Mouse (Mus musculus) embryonic facial prominence, embryonic 15.5 days (tissue): ENCODE results near the gene Cacna1g. TPM values are rescaled to one million over a fixed set of nuclear protein-coding genes. Genes with fewer than 3 reads are reported as not detected.

Experiments
- ATAC-seq: fragments of 200-750 bp; cut with Nextera tagmentation; 2 replicates; pipeline ENCODE4 v1.8.0; 2017; ENCODE audit warnings: low read depth, moderate TSS enrichment; ENCODE audit not compliant: insufficient number of reproducible peaks, low FRiP score, low TSS enrichment
- H3K27ac ChIP-seq: fragments of 300-500 bp; sonication (generic); replicated peaks from 2 replicates; pipeline ENCODE4 v1.5.1; 2015; ENCODE audit warnings: mild to moderate bottlenecking, inconsistent platforms
- H3K27me3 ChIP-seq: fragments of 300-500 bp; sonication (generic); 2 replicates; pipeline ENCODE4 v1.6.1; 2015; ENCODE audit warnings: inconsistent platforms
- H3K36me3 ChIP-seq: fragments of 300-500 bp; sonication (generic); 2 replicates; pipeline ENCODE4 v1.6.1; 2015; ENCODE audit warnings: mild to moderate bottlenecking, inconsistent platforms
- H3K4me1 ChIP-seq: fragments of 300-500 bp; sonication (generic); 2 replicates; pipeline ENCODE4 v1.6.1; 2015; ENCODE audit warnings: inconsistent platforms
- H3K4me2 ChIP-seq: fragments of 300-500 bp; sonication (generic); replicated peaks from 2 replicates; pipeline ENCODE4 v1.6.1; 2015; ENCODE audit warnings: mild to moderate bottlenecking, inconsistent platforms
- H3K4me3 ChIP-seq: fragments of 300-500 bp; sonication (generic); replicated peaks from 2 replicates; pipeline ENCODE4 v1.5.1; 2015; ENCODE audit warnings: mild to moderate bottlenecking, inconsistent platforms
- H3K9ac ChIP-seq: fragments of 300-500 bp; sonication (generic); 2 replicates; pipeline ENCODE4 v1.6.1; 2015; ENCODE audit warnings: inconsistent platforms
- H3K9me3 ChIP-seq: fragments of 300-500 bp; sonication (generic); replicated peaks from 2 replicates; pipeline ENCODE4 v1.6.1; 2016; ENCODE audit warnings: inconsistent platforms
- WGBS: fragments of 180-500 bp; shearing (Covaris S2); methylation state at CpG from one replicate; pipeline ENCODE4 v1.1.7; 2015; 5-methylcytosine and 5-hydroxymethylcytosine counted together
- polyA plus RNA-seq: library from polyadenylated mRNA; unstranded; fragments of >200 nt; fragmentation: Nextera tagmentation; extraction: Ambion mirVana; gene quantifications from 2 replicates; pipeline ENCODE4 v1.2.1, GENCODE M21; 2015

The Cacna1g gene
- polyA plus RNA-seq = 29.1 and 30.3 TPM in 2 replicates

GRCm38 (mm10) chr11:94473707-94474543 lies at the start of gene Cacna1g:
TSS of gene Cacna1g (minus strand) at chr11:94474198.
- Histone ChIP-seq H3K4me3 (peak within 1 kb of the TSS; percentile 81), H3K9me3 (no peaks in the 10 kb centered on the region), H3K36me3 (no peaks in the 10 kb centered on the region), H3K4me2 (peak within 1 kb of the TSS; percentile 86), H3K27ac (peak within 1 kb of the TSS; percentile 97), H3K4me1 (peaks cover 66% of the 10 kb centered on the region), H3K9ac (peak within 1 kb of the TSS; percentile 92), H3K27me3 (peaks cover 15% of the 10 kb centered on the region)
- WGBS = under 1% methylated on average over 48 of the region's 71 CpGs
- peak; percentile 91 for ATAC-seq

- H3K9ac ChIP-seq = peak within 1 kb of the TSS; percentile 21; the same call in 1 of the 2 replicates
- H3K4me1 ChIP-seq = peaks cover 26% of the 10 kb centered on the region; the same call in 1 of the 2 replicates
- H3K9me3 ChIP-seq = no peaks in the 10 kb centered on the region
- no peak within 1 kb of the TSS for H3K27ac ChIP-seq
- peak within 1 kb of the TSS; percentile 83 for H3K4me2 ChIP-seq
- peak within 1 kb of the TSS; percentile 47 for H3K4me3 ChIP-seq
- no peaks in the 10 kb centered on the region for H3K27me3 ChIP-seq
- no peaks in the 10 kb centered on the region for H3K36me3 ChIP-seq
- 2% methylated on average over 42 of the region's 42 CpGs for WGBS
- ATAC-seq = 0 out of 2 replicates have a peak, but pooled peaks have one; percentile 32
Observed at GRCm38 (mm10) chr11:94521219-94521843, 47.3 kb upstream of the Cacna1g start, which contains the start of gene Mycbpap. TSS of gene Mycbpap (minus strand) at chr11:94521742.

GRCm38 (mm10) chr11:94513452-94513851 lies 39.5 kb upstream of the Cacna1g start:
- H3K9ac ChIP-seq = no peak overlapping the region
- H3K27me3 ChIP-seq = no peaks in the 10 kb centered on the region
- H3K4me2 ChIP-seq = no peak overlapping the region
- WGBS = 30% methylated on average over 9 of the region's 9 CpGs
- no peaks in the 10 kb centered on the region for H3K36me3 ChIP-seq
- ATAC-seq = peak; percentile 43; the same call in 1 of the 2 replicates
- H3K4me1 ChIP-seq = peaks cover 6% of the 10 kb centered on the region; the same call in 1 of the 2 replicates
- H3K9me3 ChIP-seq = no peaks in the 10 kb centered on the region
- H3K4me3 ChIP-seq = no peak overlapping the region
- H3K27ac ChIP-seq = no peak overlapping the region

DNA sequence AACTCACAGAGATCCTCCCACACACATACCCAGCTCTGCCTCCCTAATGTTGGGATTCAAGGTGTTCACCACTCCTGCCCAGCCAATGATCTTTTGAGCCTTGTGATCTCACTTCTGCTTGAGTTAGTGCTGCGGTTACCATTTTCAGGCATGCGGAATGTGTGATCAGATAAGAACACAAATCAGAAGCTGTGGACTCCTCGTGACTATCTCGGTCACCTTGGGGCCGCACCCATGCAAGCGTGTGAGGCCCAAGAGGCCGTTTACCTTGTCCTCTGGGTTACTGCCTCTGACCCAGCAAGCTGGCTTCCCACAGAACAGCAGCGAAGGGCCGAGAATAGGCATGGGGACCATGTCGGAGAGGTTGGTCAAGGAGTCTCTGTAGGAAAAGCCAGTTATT lies 35.0 kb upstream of the Cacna1g start:
- no peak overlapping the region for H3K27ac ChIP-seq
- H3K9me3 ChIP-seq = no peaks in the 10 kb centered on the region
- 87% methylated on average over 10 of the region's 10 CpGs for WGBS
- H3K4me3 ChIP-seq = no peak overlapping the region
- no peaks in the 10 kb centered on the region for H3K36me3 ChIP-seq
- no peaks in the 10 kb centered on the region for H3K4me1 ChIP-seq
- H3K27me3 ChIP-seq = no peaks in the 10 kb centered on the region
- no peak overlapping the region for H3K9ac ChIP-seq
- ATAC-seq = no peak
- H3K4me2 ChIP-seq = no peak overlapping the region

DNA sequence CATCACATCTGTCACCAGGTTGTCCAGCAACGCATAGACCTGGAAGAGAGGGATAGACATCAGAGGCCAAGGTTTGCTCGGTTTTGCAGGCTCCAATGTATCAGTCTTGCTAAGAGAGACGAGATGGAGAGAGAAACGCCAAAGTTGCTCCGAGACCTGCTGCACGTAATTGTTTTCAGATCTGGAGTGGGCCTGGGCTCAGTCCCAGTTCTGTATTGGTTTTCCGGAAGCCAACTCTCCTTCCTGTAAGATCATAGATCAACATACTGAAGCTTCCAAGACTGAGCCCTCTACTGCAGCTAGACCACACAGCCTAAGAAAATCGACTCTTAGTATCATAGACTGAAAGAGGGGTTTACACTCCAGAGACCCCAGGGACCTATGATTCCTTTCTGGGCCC lies 27.5 kb upstream of the Cacna1g start:
- no peak overlapping the region for H3K4me3 ChIP-seq
- H3K9ac ChIP-seq = no peak overlapping the region
- no peak for ATAC-seq
- H3K4me2 ChIP-seq = no peak overlapping the region
- 61% methylated on average over 8 of the region's 8 CpGs for WGBS
- peaks cover 34% of the 10 kb centered on the region for H3K4me1 ChIP-seq
- H3K9me3 ChIP-seq = no peaks in the 10 kb centered on the region
- H3K27ac ChIP-seq = no peak overlapping the region
- H3K36me3 ChIP-seq = no peaks in the 10 kb centered on the region
- no peaks in the 10 kb centered on the region; the same call in 1 of the 2 replicates for H3K27me3 ChIP-seq

- no peak for ATAC-seq
- Histone ChIP-seq H3K4me2 (peak overlapping the region; percentile 57), H3K27me3 (no peaks in the 10 kb centered on the region; the same call in 1 of the 2 replicates), H3K36me3 (no peaks in the 10 kb centered on the region), H3K9ac (no peak overlapping the region), H3K9me3 (no peaks in the 10 kb centered on the region), H3K4me3 (peak overlapping the region; percentile 40), H3K4me1 (peaks cover 34% of the 10 kb centered on the region), H3K27ac (no peak overlapping the region; the same call in 1 of the 2 replicates)
- 23% methylated on average over 8 of the region's 8 CpGs for WGBS
Observed at GRCm38 (mm10) chr11:94500362-94500761, 26.4 kb upstream of the Cacna1g start.

DNA sequence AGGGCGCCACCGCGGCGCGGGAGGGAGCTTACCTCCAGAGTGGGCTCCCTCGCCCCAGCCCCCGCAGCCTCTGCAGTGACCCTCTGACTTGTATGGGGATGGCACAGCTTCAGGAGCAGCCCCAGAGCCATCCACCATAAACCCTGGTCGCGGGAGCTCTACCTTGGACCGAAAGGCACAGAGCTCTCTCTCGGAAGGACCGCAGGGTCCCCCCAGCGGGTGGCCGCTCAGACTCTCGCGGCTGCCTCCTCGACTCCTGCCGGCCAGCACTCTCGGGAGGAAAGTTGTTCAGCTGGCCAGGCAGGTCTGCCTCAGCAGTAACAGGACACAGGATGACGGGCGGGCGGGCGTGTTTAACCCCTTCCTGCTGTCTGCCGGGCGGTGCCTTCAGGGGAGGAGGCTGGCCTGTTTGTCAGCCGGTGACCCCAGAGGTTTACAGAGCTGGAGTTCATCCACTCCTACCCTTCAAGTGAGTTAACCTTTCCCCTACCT lies 25.7 kb upstream of the Cacna1g start, which contains the start of gene Epn3:
Gene Epn3 (minus strand): TSS at position 314 of the 492 bp plus-strand sequence.
- peak; percentile 44; the same call in 1 of the 2 replicates for ATAC-seq
- H3K4me3 ChIP-seq = peak within 1 kb of the TSS; percentile 40
- peak within 1 kb of the TSS; percentile 57 for H3K4me2 ChIP-seq
- no peaks in the 10 kb centered on the region for H3K9me3 ChIP-seq
- under 1% methylated on average over 26 of the region's 26 CpGs for WGBS
- no peaks in the 10 kb centered on the region for H3K36me3 ChIP-seq
- H3K27me3 ChIP-seq = no peaks in the 10 kb centered on the region; the same call in 1 of the 2 replicates
- H3K4me1 ChIP-seq = peaks cover 34% of the 10 kb centered on the region
- H3K9ac ChIP-seq = peak within 1 kb of the TSS; percentile 15; the same call in 1 of the 2 replicates
- H3K27ac ChIP-seq = peak within 1 kb of the TSS; percentile 86

GRCm38 (mm10) chr11:94499035-94499434 lies 25.0 kb upstream of the Cacna1g start:
- H3K9me3 ChIP-seq = no peaks in the 10 kb centered on the region
- H3K27me3 ChIP-seq = no peaks in the 10 kb centered on the region; the same call in 1 of the 2 replicates
- H3K36me3 ChIP-seq = no peaks in the 10 kb centered on the region
- H3K4me2 ChIP-seq = peak overlapping the region; percentile 57
- ATAC-seq = no peak
- peak overlapping the region; percentile 12; the same call in 1 of the 2 replicates for H3K9ac ChIP-seq
- peak overlapping the region; percentile 40 for H3K4me3 ChIP-seq
- 13% methylated on average over 2 of the region's 2 CpGs for WGBS
- H3K27ac ChIP-seq = peak overlapping the region; percentile 86
- peaks cover 34% of the 10 kb centered on the region for H3K4me1 ChIP-seq

- WGBS = 14% methylated on average over 19 of the region's 19 CpGs
- Histone ChIP-seq H3K36me3 (no peaks in the 10 kb centered on the region), H3K9ac (no peak overlapping the region), H3K9me3 (no peaks in the 10 kb centered on the region), H3K4me2 (peak overlapping the region; percentile 57), H3K4me3 (peak overlapping the region; percentile 40), H3K27me3 (no peaks in the 10 kb centered on the region; the same call in 1 of the 2 replicates), H3K4me1 (peaks cover 34% of the 10 kb centered on the region), H3K27ac (peak overlapping the region; percentile 86)
- ATAC-seq = no peak
Observed at GRCm38 (mm10) chr11:94498093-94498996, 24.3 kb upstream of the Cacna1g start.

DNA sequence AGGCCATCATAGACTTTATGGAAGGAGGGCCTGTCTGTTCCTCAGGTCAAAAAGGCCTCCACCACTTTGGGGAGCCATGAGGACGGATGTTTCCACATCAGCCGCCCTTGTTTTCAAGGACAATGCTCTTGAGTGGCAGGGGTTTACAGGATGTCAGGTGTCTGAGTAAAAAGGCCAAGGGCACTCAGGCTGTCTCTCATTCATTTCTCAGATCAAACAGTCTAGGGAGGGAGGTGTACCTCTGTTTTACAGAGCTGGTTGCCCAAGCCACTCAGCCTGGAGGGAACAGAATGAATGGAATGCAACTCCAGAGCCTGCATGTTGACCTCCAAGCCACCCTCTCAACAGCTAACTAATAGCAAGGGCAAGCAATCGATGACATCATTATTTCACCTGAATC lies 21.4 kb upstream of the Cacna1g start:
- no peaks in the 10 kb centered on the region; the same call in 1 of the 2 replicates for H3K27me3 ChIP-seq
- no peak overlapping the region for H3K4me2 ChIP-seq
- no peak overlapping the region for H3K9ac ChIP-seq
- H3K4me1 ChIP-seq = peaks cover 47% of the 10 kb centered on the region
- H3K4me3 ChIP-seq = no peak overlapping the region
- no peak overlapping the region for H3K27ac ChIP-seq
- no peaks in the 10 kb centered on the region for H3K36me3 ChIP-seq
- WGBS = 80% methylated on average over 3 of the region's 3 CpGs
- no peak for ATAC-seq
- no peaks in the 10 kb centered on the region for H3K9me3 ChIP-seq
